Mouse (Mus musculus) cerebellum, adult 11-12 months (tissue): ENCODE data around the gene Otof.
A peak's percentile ranks its signal among the peaks of the same experiment; 100 is the strongest.

Source experiments
- DNase-seq: peaks from one replicate; pipeline ENCODE4 v3.0.0; 2022

The Otof gene

DNA sequence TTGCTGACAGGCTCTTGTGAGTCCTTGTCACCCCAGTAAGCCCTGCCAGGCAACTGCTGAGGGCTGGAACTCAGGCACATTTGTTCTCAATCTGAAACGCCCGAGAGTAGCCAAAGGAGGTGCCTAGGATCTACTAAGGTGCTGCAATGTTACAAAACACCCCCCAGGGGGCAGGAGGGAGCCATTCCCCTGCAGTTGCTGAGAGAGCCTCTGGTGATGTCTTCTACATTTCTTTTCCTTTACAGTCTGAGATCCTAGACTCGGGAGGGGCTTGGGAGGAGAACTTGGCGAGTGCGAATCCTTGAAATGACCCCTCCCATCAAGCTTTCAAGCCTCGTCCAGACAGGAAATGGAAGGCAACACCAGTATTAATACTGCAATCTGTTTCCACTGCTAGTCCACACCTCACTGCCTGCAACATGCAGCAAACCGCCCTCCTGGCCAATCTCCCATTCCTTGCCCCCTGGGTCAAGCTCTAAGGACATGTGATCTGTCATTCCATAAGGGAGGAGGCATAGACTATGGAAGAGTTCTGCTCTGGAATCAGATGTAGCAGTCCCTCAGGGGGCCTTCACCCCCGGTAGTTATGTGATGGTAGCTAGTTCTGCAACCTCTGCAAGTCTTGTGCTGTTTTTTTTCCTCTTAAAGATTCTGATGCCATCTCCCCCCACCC, 38.0 kb downstream of the Otof start:
- peak; percentile 36 for DNase-seq

- no peak for DNase-seq
These were observed 38.6 kb downstream of the Otof start for GRCm38 (mm10) chr5:30423121-30423520.

GRCm38 (mm10) chr5:30416665-30417064, 45.1 kb downstream of the Otof start:
- DNase-seq = no peak

DNA sequence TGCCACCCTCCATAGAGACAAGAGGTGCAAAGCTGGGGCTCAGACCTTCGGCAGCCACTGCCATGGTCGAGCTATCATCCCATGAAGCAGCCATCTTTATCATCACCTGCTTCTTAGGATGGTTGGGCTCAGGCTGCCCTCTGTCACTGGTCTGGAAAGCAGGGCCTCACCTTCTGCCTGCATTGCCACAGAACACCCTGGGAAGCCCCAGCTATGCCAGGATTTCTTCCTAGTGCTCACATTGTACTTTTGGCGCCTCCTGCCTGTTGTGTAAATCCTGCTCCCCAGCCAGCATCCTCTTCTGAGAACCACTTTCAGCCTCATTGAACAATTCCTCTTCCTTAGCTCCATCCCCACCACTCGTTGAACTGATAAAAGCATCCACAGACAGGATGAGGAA, 45.9 kb downstream of the Otof start:
- peak; percentile 52 for DNase-seq

GRCm38 (mm10) chr5:30415381-30415780, 46.4 kb downstream of the Otof start:
- no peak for DNase-seq

GRCm38 (mm10) chr5:30411524-30411923, 50.2 kb downstream of the Otof start:
- no peak for DNase-seq

GRCm38 (mm10) chr5:30406876-30407275, 54.9 kb downstream of the Otof start:
- DNase-seq = no peak

GRCm38 (mm10) chr5:30401165-30401564, 60.6 kb downstream of the Otof start:
- no peak for DNase-seq

DNA sequence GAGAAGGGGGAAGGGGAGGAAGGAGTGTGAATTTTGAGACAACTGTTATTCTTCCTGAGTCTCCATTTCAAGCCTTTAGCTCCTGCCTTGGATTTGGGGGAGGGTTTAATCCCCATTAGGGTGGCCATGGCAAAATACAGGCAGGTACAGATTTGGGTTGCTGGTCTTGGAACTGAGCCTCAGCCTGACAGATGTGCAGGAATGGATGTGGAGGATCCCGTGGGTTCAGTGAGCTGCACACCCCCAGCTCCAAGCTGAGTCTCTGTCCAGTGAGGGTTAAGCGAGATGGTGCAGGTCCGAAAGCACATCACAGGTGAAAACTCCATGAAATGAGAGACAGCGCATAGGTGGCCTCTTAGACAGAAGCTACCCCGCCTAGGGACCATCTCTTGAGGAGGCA, 61.2 kb downstream of the Otof start:
- no peak for DNase-seq

GRCm38 (mm10) chr5:30391473-30391872, 70.3 kb downstream of the Otof start:
- DNase-seq = peak; percentile 25

DNA sequence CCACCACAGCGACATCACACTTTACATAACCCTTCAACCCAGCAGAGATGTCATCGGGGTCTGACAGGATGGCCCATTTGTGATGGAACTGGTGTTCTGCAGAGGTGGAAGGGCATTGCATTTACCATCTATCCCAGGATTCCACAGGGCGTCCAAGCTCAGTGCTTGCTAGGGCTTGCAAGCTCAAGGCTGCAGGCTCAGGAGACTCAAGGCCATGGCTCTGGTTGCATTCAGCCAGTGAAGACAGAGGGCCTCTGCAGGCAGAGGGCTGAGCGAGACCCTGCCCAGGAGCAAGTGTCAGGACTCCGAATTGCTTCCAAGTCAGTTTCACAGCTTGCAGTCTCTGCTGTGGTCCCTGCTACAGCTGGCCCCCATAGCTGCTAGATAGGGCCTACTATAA, 71.9 kb downstream of the Otof start:
- DNase-seq = no peak

- DNase-seq = no peak
These were observed 74.0 kb downstream of the Otof start for GRCm38 (mm10) chr5:30387726-30388125.

- DNase-seq = no peak
These were observed 78.9 kb downstream of the Otof start for GRCm38 (mm10) chr5:30382876-30383275.

DNA sequence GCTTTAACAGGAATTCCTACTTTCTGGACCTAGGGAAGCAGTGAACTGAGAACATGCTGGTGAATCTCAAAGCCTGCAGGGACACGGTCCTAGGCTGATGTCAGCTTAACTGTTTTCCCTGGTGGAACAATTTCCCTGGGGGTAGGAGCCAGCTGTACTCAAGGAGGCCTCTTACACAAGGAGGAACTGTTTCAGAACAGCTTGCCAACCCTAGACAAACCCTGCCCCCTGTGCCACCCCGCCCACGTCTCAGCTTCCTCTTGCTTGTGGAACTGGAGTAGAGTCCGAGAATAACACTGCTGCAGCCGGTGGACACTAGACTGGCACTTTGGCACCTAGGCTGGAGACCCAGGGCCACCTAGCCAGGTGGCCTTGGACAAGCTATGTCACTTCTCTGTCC, 92.3 kb downstream of the Otof start:
- DNase-seq = peak; percentile 12

GRCm38 (mm10) chr5:30367405-30367804, 94.3 kb downstream of the Otof start:
- no peak for DNase-seq

DNA sequence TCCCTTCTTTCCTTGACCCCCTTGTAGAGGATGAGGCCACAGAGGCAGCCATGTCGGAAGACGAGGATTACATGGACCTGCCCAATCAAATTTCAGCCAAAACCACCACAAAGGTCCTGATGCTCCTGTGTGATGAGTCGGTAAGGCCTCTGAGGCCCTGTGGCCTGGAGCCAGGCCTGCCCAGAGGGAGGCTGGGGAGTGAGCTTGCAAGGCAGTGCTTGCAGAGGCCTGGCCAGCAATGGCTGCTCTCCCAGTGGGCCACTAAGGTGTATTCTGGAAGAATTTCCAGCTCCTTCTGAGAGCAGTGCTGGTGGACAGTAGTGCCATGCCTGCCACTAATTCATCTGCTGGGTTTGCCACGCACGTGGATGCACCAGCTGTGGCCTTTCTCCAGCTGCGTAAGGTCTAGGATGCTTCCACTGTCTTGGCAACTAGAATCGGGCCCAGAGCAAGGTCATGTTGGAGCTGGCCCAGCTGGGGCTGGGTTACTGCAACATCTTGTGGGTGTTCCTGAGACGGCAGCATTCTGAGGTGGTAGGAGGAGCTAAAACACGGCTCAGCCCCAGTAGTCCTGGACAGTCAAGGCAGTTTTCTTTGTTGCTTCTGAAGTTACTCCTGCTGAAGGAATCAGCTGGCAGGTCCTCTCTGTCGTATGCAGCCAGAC, 103.2 kb downstream of the Otof start:
- DNase-seq = no peak

DNA sequence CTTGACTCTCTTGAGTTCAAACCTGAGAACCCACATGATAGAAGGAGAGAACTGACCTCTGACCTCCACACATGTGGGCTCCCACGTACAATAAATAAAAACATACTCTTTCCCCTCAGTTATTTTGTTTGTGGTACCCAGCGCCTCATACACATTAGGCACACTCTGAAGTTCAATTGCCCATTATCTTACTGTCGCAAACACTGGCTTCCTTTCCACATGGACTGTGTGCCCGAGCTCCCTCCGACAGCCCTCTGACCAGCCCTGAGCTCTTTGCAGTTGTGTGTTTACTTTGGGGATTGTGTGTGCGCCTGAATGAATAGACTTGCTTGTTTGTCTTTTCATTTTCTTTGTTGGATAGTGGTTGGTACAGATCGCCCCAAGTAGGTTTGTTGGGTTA, 105.1 kb downstream of the Otof start:
- DNase-seq = no peak

DNA sequence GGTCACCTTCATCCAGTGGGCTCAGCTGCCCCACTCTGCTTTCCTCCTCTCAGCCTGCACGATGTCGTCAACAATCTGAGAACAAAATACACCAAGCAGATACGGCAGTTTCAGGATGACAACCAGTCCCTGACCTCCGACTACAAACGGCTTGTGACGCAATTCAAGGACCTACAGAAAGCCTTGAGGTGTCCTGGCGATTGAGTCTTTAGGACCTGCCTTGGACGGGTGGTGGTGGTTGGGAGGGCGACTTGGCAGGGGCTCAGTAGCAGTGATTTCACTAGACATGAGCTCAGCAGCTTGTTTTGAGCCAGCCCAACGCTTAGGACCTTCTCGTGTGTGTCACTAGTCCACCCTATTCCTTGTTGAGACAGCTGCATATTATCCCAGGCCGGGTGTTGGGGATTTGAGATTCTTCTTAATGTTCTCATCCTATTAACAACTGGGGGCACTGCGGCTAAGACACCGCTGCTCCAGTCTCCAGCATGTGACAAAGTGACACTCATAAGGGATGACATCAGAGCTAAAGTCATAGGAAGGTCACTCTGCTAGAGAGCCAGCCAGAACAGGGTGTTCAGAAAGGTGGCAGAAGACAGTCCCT, 106.1 kb downstream of the Otof start:
- DNase-seq = no peak

- DNase-seq = no peak
These were observed 106.6 kb downstream of the Otof start for GRCm38 (mm10) chr5:30355114-30355513.

DNA sequence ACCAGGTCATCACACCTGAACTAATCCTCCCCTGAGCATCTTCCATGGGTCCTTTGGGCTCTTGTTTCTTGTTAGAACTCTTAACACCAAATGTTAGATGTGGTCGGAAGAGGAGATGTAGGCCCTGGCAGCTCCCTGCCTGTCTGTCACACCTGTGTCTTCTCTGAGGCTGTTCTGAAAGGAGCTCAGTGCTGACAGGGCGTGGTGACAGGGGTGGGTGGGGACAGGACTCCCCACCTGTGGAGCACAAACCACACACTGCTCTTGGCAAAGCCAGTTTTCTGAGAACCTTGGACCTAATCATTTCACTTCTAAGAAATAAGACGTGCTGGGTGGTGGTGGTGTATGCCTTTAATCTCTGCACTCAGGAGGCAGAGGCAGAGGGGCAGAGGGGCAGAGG, 108.1 kb downstream of the Otof start:
- no peak for DNase-seq

- no peak for DNase-seq
These were observed 117.8 kb downstream of the Otof start for GRCm38 (mm10) chr5:30343886-30344285.

DNA sequence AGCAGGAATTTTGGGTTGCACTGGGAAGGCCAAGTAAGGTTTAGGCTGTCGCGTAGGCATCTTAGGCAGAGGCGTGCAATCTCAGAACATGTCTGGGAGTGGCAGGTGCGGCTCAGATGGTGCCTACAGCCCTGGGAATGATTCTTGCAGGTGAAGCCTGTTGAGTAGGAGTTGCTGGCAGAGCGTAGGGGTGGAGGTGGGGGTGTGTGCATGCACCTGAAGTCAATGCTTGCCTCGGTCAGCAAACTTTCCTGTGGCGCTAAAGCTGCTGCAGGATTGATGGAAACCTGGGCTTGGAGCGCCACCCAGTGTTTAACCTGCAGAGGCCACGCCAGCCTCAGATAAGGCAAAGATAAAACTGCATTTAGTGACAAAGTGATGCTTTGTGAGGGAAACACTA, 118.6 kb downstream of the Otof start:
- DNase-seq = peak; percentile 60

DNA sequence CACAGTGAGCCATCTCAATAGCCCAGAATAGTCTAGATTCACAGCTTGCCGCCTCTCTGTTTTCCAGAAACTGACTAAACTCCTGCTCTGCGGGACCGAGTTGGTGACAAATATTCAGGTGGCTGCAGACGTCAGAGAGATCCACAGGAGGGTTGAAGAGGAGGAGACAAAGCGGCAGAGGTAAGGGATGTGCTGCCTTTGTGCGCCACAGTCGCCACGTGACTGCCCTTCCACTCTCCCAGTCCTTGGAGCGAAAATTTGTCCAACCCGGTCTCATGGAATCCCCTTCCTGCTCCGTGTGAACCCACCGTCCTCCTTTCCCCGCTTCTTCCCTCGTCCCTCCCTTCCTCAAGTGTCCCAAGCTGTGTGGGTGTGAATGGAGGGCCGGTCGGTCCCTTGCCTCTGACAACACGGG, 119.1 kb downstream of the Otof start:
- DNase-seq = peak; percentile 30

- peak; percentile 10 for DNase-seq
These were observed 119.9 kb downstream of the Otof start for GRCm38 (mm10) chr5:30341601-30342365.
